Mouse (Mus musculus) ES-CJ7 (cell line): Measurements from ENCODE around the gene Tns3.

Experiments used
- DNase-seq: peaks from one replicate; pipeline ENCODE4 v3.0.0; 2011; ENCODE audit warnings: low read depth, low spot score

The Tns3 gene

DNA sequence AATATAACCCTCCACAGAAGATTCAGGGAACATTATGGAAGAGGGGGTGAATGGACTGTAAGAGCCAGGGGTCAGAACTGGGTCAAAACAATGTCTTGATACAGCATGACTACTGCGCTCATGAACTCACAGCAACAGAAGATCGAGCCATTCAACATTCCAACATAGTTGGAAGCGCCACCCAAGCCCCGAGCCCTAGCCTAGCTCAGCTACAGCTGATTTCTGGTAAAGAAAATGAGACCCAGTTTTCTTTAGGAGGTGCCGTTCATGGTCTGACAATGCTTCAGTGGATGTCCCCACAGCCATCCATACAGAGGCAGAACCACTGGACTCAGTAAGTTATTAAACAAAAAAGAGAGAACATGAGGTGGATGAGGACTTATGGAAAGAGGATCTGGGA lies 224.1 kb downstream of the Tns3 start:
- DNase-seq, result no peak

DNA sequence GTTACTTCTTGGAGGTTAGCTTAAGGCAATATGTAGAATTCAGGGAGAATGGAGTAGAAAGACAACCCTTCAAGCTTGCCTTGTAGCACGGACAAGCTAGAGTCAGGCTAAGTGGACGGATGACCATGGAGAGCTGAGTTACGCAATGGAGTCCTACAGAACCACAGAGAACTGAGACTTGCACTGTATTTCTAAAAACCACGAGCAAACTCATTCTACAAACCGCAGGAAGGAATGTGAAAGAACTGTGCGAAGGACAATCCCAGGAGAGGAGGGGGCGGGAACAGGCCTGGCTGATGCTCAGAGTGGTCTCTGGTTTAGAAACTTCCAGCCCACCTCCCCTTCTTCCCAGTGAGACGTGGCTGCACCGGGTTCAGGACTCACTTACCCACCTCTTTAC lies 225.3 kb downstream of the Tns3 start:
- no peak for DNase-seq

DNA sequence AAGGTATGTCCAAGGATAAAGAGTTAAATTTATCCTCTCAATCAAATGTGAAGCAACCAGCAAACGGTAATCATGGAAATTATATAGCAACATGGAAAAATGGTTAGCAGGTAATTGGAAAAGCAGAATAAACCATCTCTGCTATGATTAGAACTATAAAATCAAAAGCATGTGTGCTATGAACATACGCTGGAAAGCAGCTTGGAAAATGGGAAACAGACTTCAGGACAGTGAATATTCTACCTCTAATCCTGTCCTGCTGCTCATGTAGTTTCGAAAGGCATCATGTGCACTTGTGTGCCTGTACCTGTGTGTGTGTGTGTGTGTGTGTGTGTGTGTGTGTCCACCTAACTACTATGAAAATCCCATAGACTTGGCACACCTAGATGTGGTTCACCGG lies 226.1 kb downstream of the Tns3 start:
- DNase-seq, result no peak

GRCm38 (mm10) chr11:8435101-8435500 lies 229.2 kb downstream of the Tns3 start:
- no peak for DNase-seq

DNA sequence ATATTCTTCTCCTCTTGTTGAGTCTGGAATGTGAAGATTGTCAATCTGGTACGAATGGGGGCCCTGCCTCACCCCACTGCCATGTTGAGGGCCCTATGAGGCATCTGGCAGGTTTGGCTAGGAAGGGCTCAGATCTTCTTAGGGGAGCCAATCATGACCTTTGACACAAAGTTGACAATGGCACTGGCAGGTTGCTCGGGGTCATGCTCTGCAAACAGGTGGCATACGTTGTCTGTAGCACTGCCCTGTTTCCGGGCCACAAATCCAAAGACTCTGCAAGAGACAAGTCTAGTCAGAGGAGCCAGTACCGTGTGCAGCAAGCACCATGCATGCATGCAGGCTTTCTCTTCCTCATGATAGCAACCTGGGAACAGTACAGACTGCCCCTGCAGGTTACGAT lies 230.0 kb downstream of the Tns3 start:
- no peak for DNase-seq

GRCm38 (mm10) chr11:8433443-8433842 lies 230.9 kb downstream of the Tns3 start:
- no peak for DNase-seq

- no peak for DNase-seq
These were observed 231.4 kb downstream of the Tns3 start for GRCm38 (mm10) chr11:8432941-8433340.

DNA sequence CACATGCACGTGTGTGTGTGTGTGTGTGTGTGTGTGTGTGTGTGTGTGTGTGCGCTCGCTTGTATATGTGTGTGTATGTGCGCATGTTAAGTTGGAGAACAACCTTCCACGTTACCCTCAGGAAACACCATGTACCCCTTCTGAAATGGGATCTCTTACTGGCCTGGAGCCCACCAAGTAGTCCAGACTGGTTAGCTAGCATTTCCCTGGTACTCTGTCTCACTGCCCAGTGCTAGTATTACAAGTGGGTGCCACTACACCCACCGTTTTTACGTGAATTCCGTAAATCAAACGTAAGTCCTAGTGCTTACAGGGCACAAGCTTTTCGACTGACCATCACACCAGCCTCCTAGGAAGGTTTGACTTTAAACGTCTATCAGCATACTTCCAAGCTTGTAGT lies 236.7 kb downstream of the Tns3 start:
- no peak for DNase-seq

- no peak for DNase-seq
These were observed 239.1 kb downstream of the Tns3 start for GRCm38 (mm10) chr11:8425226-8425570.

DNA sequence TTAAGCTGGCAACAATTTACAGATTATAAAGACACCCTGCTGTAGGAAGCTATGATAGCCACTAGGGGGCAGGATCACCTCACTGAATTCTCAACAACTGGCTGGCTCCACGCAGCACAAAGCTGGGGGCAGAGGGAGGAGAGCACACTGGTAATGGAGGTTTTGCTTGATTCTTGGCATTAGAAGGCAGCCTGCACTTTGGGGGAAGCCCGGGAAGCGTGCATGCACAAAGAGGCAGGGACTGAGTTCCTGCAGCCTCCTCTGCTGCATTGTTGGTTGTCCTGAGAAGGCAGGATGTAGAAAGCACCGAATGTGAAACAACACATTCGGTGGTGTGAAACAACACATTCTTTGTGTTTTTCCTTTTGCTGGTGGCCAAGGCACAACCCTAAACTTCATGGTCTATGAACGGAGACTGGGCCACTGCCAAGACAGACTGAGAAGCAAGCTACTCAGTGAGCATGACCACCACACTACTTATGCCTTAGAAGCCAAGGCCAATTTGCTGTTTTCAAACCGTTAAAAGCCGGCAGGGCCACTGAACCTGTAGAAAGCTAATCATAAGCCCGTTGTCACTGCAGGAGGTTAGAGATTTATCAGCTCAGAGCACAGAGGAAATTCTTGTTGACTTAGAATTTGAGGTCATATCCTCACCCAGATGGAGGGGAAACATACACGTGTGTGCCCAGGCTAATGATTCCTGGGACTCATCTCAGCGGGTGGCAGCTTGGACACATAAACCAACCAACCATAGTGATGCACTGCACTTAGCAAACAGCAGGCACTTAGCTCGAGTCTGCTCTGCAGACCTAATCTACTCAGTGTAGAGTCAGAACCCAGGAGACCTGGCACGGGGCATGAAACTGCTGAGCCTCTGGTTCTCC lies 239.8 kb downstream of the Tns3 start:
- DNase-seq, result peak; percentile 79

DNA sequence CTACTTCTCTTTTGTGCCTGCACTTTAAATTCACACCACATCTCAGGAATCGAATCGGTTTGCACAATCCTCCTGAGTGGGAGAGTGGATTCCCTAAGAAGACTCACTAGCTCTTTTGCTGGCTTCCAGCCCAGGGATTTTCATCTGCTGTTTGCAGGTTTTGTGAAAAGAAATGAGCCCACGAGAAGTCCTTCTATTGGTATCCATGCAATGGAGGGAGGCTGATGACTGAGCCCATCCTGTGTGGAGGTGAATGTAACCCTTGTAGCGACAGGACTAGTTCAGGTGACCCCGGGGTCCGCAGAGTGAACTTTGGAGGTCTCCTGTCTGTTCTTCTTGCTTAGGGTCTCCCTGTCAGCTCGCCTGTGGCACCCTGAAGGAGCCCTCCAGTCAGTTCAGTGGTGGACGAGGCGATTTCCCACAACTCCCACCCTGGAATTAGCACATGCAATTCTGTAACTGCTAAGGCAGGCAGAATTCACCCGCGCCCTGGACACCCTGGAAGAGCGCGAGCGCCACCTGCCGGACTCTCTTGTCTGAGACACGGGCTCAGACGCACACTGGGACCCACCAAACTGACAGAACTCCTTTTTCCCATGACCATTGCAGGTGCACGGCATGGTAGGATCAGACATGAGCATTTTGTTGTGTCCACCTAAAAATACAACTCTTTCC lies 259.0 kb downstream of the Tns3 start:
- DNase-seq, result peak; percentile 82

GRCm38 (mm10) chr11:8401328-8401727 lies 263.0 kb downstream of the Tns3 start:
- DNase-seq, result no peak

DNA sequence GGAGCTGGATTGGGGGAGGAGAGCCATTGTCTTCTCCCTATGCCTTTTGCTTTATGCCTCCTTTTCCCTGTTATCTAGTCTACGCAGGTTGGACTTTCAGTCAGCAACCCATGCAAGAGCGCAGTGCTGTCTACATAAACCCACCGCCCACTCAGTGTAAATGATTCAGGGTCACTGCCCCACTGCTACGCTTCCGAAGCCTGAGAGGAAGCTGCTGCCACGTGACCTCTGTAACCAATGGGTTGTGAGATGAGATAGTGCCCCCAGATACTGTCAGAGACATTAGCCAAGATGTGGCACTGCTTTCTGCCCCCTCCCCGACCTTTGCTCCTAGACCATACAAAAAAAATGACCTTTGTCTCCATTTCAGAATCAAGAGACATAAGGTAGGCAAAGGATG lies 268.0 kb downstream of the Tns3 start:
- DNase-seq, result no peak

- DNase-seq, result no peak
These were observed 272.8 kb downstream of the Tns3 start for GRCm38 (mm10) chr11:8391564-8391963.

GRCm38 (mm10) chr11:8385891-8386405 lies 278.4 kb downstream of the Tns3 start:
- no peak for DNase-seq
